Mouse (Mus musculus): ENCODE results near the gene Nde1. TPM values are rescaled to one million over a fixed set of nuclear protein-coding genes. Genes with fewer than 3 reads are reported as not detected.
A peak's percentile ranks its signal among the peaks of the same experiment; 100 is the strongest.

The Nde1 gene
- polyA plus RNA-seq (2015; fragmentation: Nextera tagmentation; extraction: Ambion mirVana) = 56.9 and 57.9 TPM in 2 replicates

GRCm38 (mm10) chr16:14162988-14163416 lies at the start of gene Nde1, which contains the start of gene Marf1:
Gene Nde1, plus strand, starts transcription at chr16:14163275.
Gene Marf1, minus strand, starts transcription at chr16:14163351.

MicroRNA genes within 50 kb of the gene (microRNA counts, 519-probe panel; counts per million panel counts)
- microRNA mmu-miR-484 = 5,104 counts per million, percentile 35 among the panel's probes with 10 or more counts

Other genes starting within 250 kb of the Nde1 start
- 0.11 and 0.29 TPM in 2 replicates for gene 2900011O08Rik, start 176.7 kb upstream of the Nde1 start, polyA plus RNA-seq (2015; fragmentation: Nextera tagmentation; extraction: Ambion mirVana)
- 0.41 and 0.72 TPM in 2 replicates for gene Ifitm7, start 176.4 kb upstream of the Nde1 start, polyA plus RNA-seq (2015; fragmentation: Nextera tagmentation; extraction: Ambion mirVana)
- 9.6 and 11.6 TPM in 2 replicates for gene Marf1, start 76 bp downstream of the Nde1 start, polyA plus RNA-seq (2015; fragmentation: Nextera tagmentation; extraction: Ambion mirVana)
- 4.6 and 5.7 TPM in 2 replicates for gene Myh11, start 128.1 kb downstream of the Nde1 start, polyA plus RNA-seq (2015; fragmentation: Nextera tagmentation; extraction: Ambion mirVana)
- gene Fopnl, start 154.1 kb downstream of the Nde1 start, polyA plus RNA-seq (2015; fragmentation: Nextera tagmentation; extraction: Ambion mirVana) = 97.0 and 98.8 TPM in 2 replicates
- gene Abcc1, start 198.3 kb downstream of the Nde1 start, polyA plus RNA-seq (2015; fragmentation: Nextera tagmentation; extraction: Ambion mirVana) = 4.8 and 7.3 TPM in 2 replicates